Mouse (Mus musculus) heart, postnatal 0 days (tissue): ENCODE measurements around the gene Efcab14.

Source experiments
- CTCF ChIP-seq: IDR thresholded peaks from 2 replicates; pipeline ENCODE4 v1.5.1; 2016; ENCODE audit warnings: antibody characterized with exemption, control low read depth, low read depth
- EP300 ChIP-seq: IDR thresholded peaks from 2 replicates; pipeline ENCODE4 v1.6.1; 2016; ENCODE audit warnings: antibody characterized with exemption, low read depth

DNA sequence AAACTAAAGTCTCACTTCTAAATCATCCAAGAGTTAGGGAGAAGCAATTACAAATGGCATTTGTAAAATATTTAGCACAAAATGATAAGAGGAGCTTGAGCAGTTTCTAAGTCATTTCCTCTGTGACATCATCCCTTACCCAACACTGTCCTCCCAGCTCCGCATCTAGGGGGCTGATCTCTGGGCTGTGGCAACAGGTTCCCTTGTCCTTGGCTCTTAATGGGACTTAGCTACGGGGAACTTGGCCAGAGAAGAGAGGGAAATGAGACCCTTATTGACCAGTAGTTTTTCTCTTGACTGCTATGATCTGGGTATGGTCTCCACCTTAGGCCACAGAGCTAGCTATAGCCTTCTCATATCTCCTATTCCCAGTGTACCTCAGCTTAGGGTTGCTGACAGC, 87.7 kb downstream of the Efcab14 start:
- TF ChIP-seq CTCF (no peak), EP300 (no peak)
